Mouse (Mus musculus) CH12.LX (cell line): ENCODE data around the gene Pex3. TPM values are rescaled to one million over a fixed set of nuclear protein-coding genes. Genes with fewer than 3 reads are reported as not detected.
A peak's percentile ranks its signal among the peaks of the same experiment; 100 is the strongest.

Experiments used
- DNase-seq: peaks from one replicate; pipeline ENCODE4 v3.0.0-alpha.2; 2013; ENCODE audit errors: extremely low read depth
- H3K27ac ChIP-seq: 2 replicates; pipeline ENCODE4 v1.5.1; 2012; ENCODE audit warnings: low read depth, mild to moderate bottlenecking, control low read depth, moderate library complexity; ENCODE audit not compliant: insufficient read depth
- H3K27me3 ChIP-seq: replicated peaks from 2 replicates; pipeline ENCODE3; 2012; ENCODE audit warnings: inconsistent platforms
- H3K36me3 ChIP-seq, 2 experiments: replicated peaks in 1 of 2; 2 replicates each; pipeline versions ENCODE3 to v1.6.1; 2012; ENCODE audit warnings: inconsistent platforms in 1 of 2, low read length in 1 of 2, mild to moderate bottlenecking in 1 of 2, mixed read lengths in 1 of 2, moderate library complexity in 1 of 2; ENCODE audit not compliant: control insufficient read depth in 1 of 2, insufficient read depth in 1 of 2
- H3K4me1 ChIP-seq, 2 experiments: 2 replicates each; pipeline ENCODE4 v1.6.1; 2012; ENCODE audit warnings: inconsistent platforms in 1 of 2, moderate library complexity in 1 of 2; ENCODE audit not compliant: insufficient read depth in 2 of 2, control insufficient read depth in 1 of 2
- H3K4me2 ChIP-seq: 2 replicates; pipeline ENCODE4 v1.6.1; 2012; ENCODE audit warnings: low read depth, mild to moderate bottlenecking, control low read depth; ENCODE audit not compliant: poor library complexity, insufficient read depth, severe bottlenecking
- H3K4me3 ChIP-seq, 3 experiments: fragments of 150-350 bp in 1 of 3; sonication (generic) in 1 of 3; replicated peaks in 1 of 3; 2 replicates each; pipeline versions ENCODE3 to v1.5.1; 2011 to 2012; ENCODE audit warnings: low read depth in 2 of 3, low read length in 2 of 3, mild to moderate bottlenecking in 2 of 3, moderate library complexity in 2 of 3, control low read depth in 1 of 3, improper control_type of control experiment in 1 of 3, inconsistent platforms in 1 of 3, mixed read lengths in 1 of 3; ENCODE audit not compliant: poor library complexity in 1 of 3
- H3K79me2 ChIP-seq: replicated peaks from 2 replicates; pipeline ENCODE4 v1.6.1; 2012; ENCODE audit warnings: mild to moderate bottlenecking, moderate library complexity; ENCODE audit not compliant: control insufficient read depth, poor library complexity, insufficient read depth, severe bottlenecking; ENCODE audit errors: extremely low read depth
- H3K9ac ChIP-seq: 2 replicates; pipeline ENCODE4 v1.6.1; 2012; ENCODE audit warnings: low read depth, mild to moderate bottlenecking, control low read depth, moderate library complexity; ENCODE audit not compliant: insufficient read depth
- H3K9me3 ChIP-seq: replicated peaks from 2 replicates; pipeline ENCODE3; 2012; ENCODE audit warnings: low read length, inconsistent platforms, mixed read lengths
- BHLHE40 ChIP-seq: IDR thresholded peaks from 2 replicates; pipeline ENCODE4 v1.6.1; 2011; ENCODE audit warnings: mild to moderate bottlenecking, low read depth, low read length, improper control_type of control experiment
- CHD1 ChIP-seq: IDR thresholded peaks from 2 replicates; pipeline ENCODE4 v1.6.1; 2012; ENCODE audit warnings: low read depth, low read length, improper control_type of control experiment, inconsistent platforms
- CHD2 ChIP-seq: IDR thresholded peaks from 2 replicates; pipeline ENCODE4 v1.6.1; 2011; ENCODE audit warnings: low read length, improper control_type of control experiment
- ELF1 ChIP-seq: IDR thresholded peaks from 2 replicates; pipeline ENCODE4 v1.6.1; 2014; ENCODE audit warnings: low read depth, mild to moderate bottlenecking, inconsistent platforms, low read length, improper control_type of control experiment
- EP300 ChIP-seq: IDR thresholded peaks from 2 replicates; pipeline ENCODE4 v1.6.1; 2011; ENCODE audit warnings: low read length, improper control_type of control experiment
- GABPA ChIP-seq: IDR thresholded peaks from 2 replicates; pipeline ENCODE4 v1.6.1; 2012; ENCODE audit warnings: low read depth, low read length, improper control_type of control experiment, inconsistent platforms; ENCODE audit not compliant: insufficient replicate concordance
- HCFC1 ChIP-seq: IDR thresholded peaks from 2 replicates; pipeline ENCODE4 v1.6.1; 2012; ENCODE audit warnings: low read depth, mild to moderate bottlenecking, inconsistent platforms, low read length, improper control_type of control experiment
- IRF4 ChIP-seq: IDR thresholded peaks from 2 replicates; pipeline ENCODE4 v1.6.1; 2014; ENCODE audit warnings: low read depth, mild to moderate bottlenecking, inconsistent platforms, low read length, improper control_type of control experiment
- KAT2A ChIP-seq: IDR thresholded peaks from 2 replicates; pipeline ENCODE4 v1.6.1; 2012; ENCODE audit warnings: low read length, improper control_type of control experiment, inconsistent platforms; ENCODE audit not compliant: insufficient replicate concordance
- MAFK ChIP-seq: IDR thresholded peaks from 2 replicates; pipeline ENCODE4 v1.6.1; 2011; ENCODE audit warnings: low read length, improper control_type of control experiment; ENCODE audit not compliant: insufficient replicate concordance
- MAX ChIP-seq: IDR thresholded peaks from 2 replicates; pipeline ENCODE4 v1.6.1; 2011; ENCODE audit warnings: low read length, improper control_type of control experiment
- MAZ ChIP-seq: IDR thresholded peaks from 2 replicates; pipeline ENCODE4 v1.6.1; 2012; ENCODE audit warnings: low read depth, mild to moderate bottlenecking, inconsistent platforms, low read length, improper control_type of control experiment, moderate library complexity
- MXI1 ChIP-seq: IDR thresholded peaks from 2 replicates; pipeline ENCODE4 v1.6.1; 2011; ENCODE audit warnings: mild to moderate bottlenecking, low read depth, low read length, improper control_type of control experiment
- MYC ChIP-seq: IDR thresholded peaks from 2 replicates; pipeline ENCODE4 v1.6.1; 2011; ENCODE audit warnings: low read depth, mild to moderate bottlenecking, improper control_type of control experiment, low read length
- NELFE ChIP-seq: IDR thresholded peaks from 2 replicates; pipeline ENCODE4 v1.6.1; 2011; ENCODE audit warnings: low read depth, low read length, improper control_type of control experiment
- NRF1 ChIP-seq: IDR thresholded peaks from 2 replicates; pipeline ENCODE4 v1.6.1; 2014; ENCODE audit warnings: low read depth, mild to moderate bottlenecking, inconsistent platforms, low read length, improper control_type of control experiment, moderate library complexity
- PAX5 ChIP-seq: IDR thresholded peaks from 2 replicates; pipeline ENCODE4 v1.6.1; 2012; ENCODE audit warnings: low read length, inconsistent platforms, mixed read lengths
- POLR2A ChIP-seq: IDR thresholded peaks from 2 replicates; pipeline ENCODE4 v1.6.1; 2011; ENCODE audit warnings: low read depth, mild to moderate bottlenecking, improper control_type of control experiment, low read length
- POLR2AphosphoS2 ChIP-seq: IDR thresholded peaks from 2 replicates; pipeline ENCODE4 v1.6.1; 2011; ENCODE audit warnings: low read depth, low read length, improper control_type of control experiment
- RAD21 ChIP-seq: IDR thresholded peaks from 2 replicates; pipeline ENCODE4 v1.6.1; 2011; ENCODE audit warnings: low read depth, mild to moderate bottlenecking, low read length, improper control_type of control experiment, moderate library complexity
- RCOR1 ChIP-seq: conservative IDR thresholded peaks from 2 replicates; pipeline ENCODE4 v1.6.1; 2012; ENCODE audit warnings: low read depth, mild to moderate bottlenecking, inconsistent platforms, low read length, improper control_type of control experiment
- SIN3A ChIP-seq: IDR thresholded peaks from 2 replicates; pipeline ENCODE4 v1.6.1; 2012; ENCODE audit warnings: low read length, improper control_type of control experiment, inconsistent platforms
- TCF12 ChIP-seq: IDR thresholded peaks from 2 replicates; pipeline ENCODE4 v1.6.1; 2014; ENCODE audit warnings: low read depth, mild to moderate bottlenecking, inconsistent platforms, low read length, improper control_type of control experiment
- ZC3H11A ChIP-seq: IDR thresholded peaks from 2 replicates; pipeline ENCODE4 v1.6.1; 2012; ENCODE audit warnings: low read depth, mild to moderate bottlenecking, inconsistent platforms, low read length, improper control_type of control experiment
- ZNF384 ChIP-seq: IDR thresholded peaks from 2 replicates; pipeline ENCODE4 v1.6.1; 2012; ENCODE audit warnings: low read depth, low read length, improper control_type of control experiment, inconsistent platforms
- dilution Hi-C: fragments of 300-500 bp; cut with MboI; formaldehyde crosslinking; loops from 2 replicates; pipeline ENCODE4 v1.14.3; 2020; ENCODE audit warnings: low sequenced_read_pairs; ENCODE audit not compliant: extremely low pct_unique_long_range_greater_than_20kb, extremely low pct_ligation_motif_present
- in situ Hi-C: fragments of 300-500 bp; cut with MboI; formaldehyde crosslinking; loops from 3 replicates; pipeline ENCODE4 v1.14.3; 2019; ENCODE audit warnings: low sequenced_read_pairs, low pct_ligation_motif_present, low pct_unique_long_range_greater_than_20kb, mixed read lengths
- polyA plus RNA-seq: library from polyadenylated mRNA; unstranded; fragments of >175 nt; gene quantifications from 2 replicates; pipeline ENCODE4 v1.2.1, GENCODE M21; 2012; ENCODE audit warnings: low read depth; ENCODE audit not compliant: insufficient read length
- total RNA-seq, 2 experiments: library from RNA; depleted of rRNA; stranded (reverse); fragments of 300-350 nt in 1 of 2; fragments of >200 nt in 1 of 2; gene quantifications; 2 replicates each; pipeline ENCODE4 v1.2.3; 2012 to 2014

Gene Pex3
- total and polyA plus RNA-seq, 3 experiments, result 14.6 to 34.9 (median 24.9) TPM

DNA sequence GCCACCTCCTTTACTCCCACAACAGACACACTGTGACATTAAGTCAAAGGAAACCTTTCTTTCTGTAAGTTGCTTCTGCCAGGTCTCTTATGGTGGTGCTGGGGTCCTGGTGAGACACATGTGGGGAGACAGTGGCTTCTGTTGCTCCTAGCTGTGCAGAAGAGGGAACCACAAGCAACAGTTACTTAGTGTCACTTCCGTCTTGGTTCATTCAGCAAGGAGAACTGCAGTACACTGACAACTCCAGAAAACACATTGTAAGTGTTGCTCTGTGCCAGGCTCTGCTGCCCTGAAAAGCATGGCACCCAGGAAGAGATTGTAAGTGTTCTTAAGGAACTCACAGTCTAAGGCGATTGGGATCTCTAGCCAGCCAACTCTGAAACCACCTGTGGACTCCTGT, 53.6 kb downstream of the Pex3 start, which contains the start of gene Fuca2:
Gene Fuca2, plus strand, starts transcription at position 210 of the 400 bp plus-strand sequence.
- no peaks in the 10 kb centered on the region for H3K79me2 ChIP-seq
- no peak within 1 kb of the TSS for H3K27ac ChIP-seq
- peak within 1 kb of the TSS; percentile 87 for H3K4me2 ChIP-seq
- DNase-seq, result no peak
- peaks cover 0 to 14% of the 10 kb centered on the region in 2 experiments for H3K36me3 ChIP-seq
- dilution Hi-C loops, result no loop called here
- TF ChIP-seq RAD21 (no peak), MAFK (no peak), MAZ (no peak), PAX5 (no peak), GABPA (no peak), ZC3H11A (no peak), BHLHE40 (no peak), MXI1 (no peak), POLR2A (no peak), TCF12 (no peak), CHD1 (no peak), RCOR1 (no peak), ZNF384 (no peak), CHD2 (no peak), POLR2AphosphoS2 (no peak), KAT2A (no peak), SIN3A (no peak)
- no peaks in the 10 kb centered on the region for H3K9me3 ChIP-seq
- H3K4me1 ChIP-seq, result peaks cover 0 to 21% of the 10 kb centered on the region in 2 experiments; a peak in 2 of 4 replicates
- H3K9ac ChIP-seq, result peak within 1 kb of the TSS; percentile 50; the same call in 1 of the 2 replicates
- H3K4me3 ChIP-seq, result no peak within 1 kb of the TSS
- no peaks in the 10 kb centered on the region for H3K27me3 ChIP-seq
- in situ Hi-C loops, result no loop called here

- no peak overlapping the region for H3K4me3 ChIP-seq
- in situ Hi-C loops, result no loop called here
- no peak overlapping the region for H3K9ac ChIP-seq
- H3K4me2 ChIP-seq, result no peak overlapping the region
- no peak overlapping the region for H3K27ac ChIP-seq
- no peaks in the 10 kb centered on the region for H3K79me2 ChIP-seq
- H3K27me3 ChIP-seq, result no peaks in the 10 kb centered on the region
- no peak for DNase-seq
- TF ChIP-seq ZNF384 (no peak), MAX (no peak), MAZ (no peak), MYC (no peak), NRF1 (no peak), POLR2AphosphoS2 (no peak), HCFC1 (no peak), NELFE (no peak), SIN3A (no peak), IRF4 (no peak), EP300 (no peak), ELF1 (no peak)
- H3K9me3 ChIP-seq, result no peaks in the 10 kb centered on the region
- H3K4me1 ChIP-seq, result peaks cover 0 to 8% of the 10 kb centered on the region in 2 experiments; a peak in 2 of 4 replicates
- dilution Hi-C loops, result no loop called here
- H3K36me3 ChIP-seq, result no peaks in the 10 kb centered on the region
These were observed 56.6 kb downstream of the Pex3 start for GRCm38 (mm10) chr10:13496315-13496714.
